Mouse (Mus musculus): ENCODE data around the gene Cfap77. TPM values are rescaled to one million over a fixed set of nuclear protein-coding genes. Genes with fewer than 3 reads are reported as not detected.

Gene Cfap77
- polyA plus RNA-seq, 1 experiment from 2014 or later, result 0.38 TPM

DNA sequence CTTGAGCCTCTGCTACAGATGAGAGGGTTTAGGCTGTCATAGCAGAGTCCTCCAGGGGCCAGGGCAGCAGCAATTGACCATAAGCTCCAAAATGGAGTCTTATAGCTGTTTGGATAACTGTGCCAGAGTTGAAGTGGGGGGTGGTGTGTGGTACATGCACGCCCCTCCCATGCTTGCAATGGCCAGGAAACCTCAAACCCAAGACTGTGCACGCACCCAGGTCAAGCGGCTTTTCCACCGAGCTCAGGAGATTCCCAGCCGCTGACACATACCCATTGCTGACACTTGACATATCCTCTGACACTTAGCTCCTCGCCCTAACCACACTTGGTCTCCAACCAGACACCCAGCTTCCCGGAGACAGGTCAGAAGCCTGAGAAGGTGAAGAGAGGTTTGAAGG is 115.9 kb downstream of the Cfap77 start:
- Histone ChIP-seq H3K36me3 (replicated peaks; ENCODE audit: control insufficient read depth, insufficient read depth, low read depth, low read length) (no peaks in the 10 kb centered on the region), H3K9ac (replicated peaks; ENCODE audit: low read length) (no peak overlapping the region), H3K27me3 (ENCODE audit: control insufficient read depth, insufficient read depth, low read length) (no peaks in the 10 kb centered on the region), H3K27ac (replicated peaks; ENCODE audit: low read depth, low read length) (no peak overlapping the region), H3K9me3 (replicated peaks; ENCODE audit: control insufficient read depth, low read length) (no peaks in the 10 kb centered on the region), H3K4me2 (ENCODE audit: low read depth, low read length) (no peak overlapping the region), H3K4me3 (ENCODE audit: low read depth, low read length) (no peak overlapping the region), H3K4me1 (ENCODE audit: control insufficient read depth, insufficient read depth, low read length) (no peaks in the 10 kb centered on the region)
- WGBS, result 80% methylated on average over 7 of the region's 7 CpGs
- ATAC-seq (replicated peaks; ENCODE audit: insufficient number of reproducible peaks, low FRiP score, low TSS enrichment, low read depth), result no peak
- no peak for DNase-seq (ENCODE audit: low spot score)

DNA sequence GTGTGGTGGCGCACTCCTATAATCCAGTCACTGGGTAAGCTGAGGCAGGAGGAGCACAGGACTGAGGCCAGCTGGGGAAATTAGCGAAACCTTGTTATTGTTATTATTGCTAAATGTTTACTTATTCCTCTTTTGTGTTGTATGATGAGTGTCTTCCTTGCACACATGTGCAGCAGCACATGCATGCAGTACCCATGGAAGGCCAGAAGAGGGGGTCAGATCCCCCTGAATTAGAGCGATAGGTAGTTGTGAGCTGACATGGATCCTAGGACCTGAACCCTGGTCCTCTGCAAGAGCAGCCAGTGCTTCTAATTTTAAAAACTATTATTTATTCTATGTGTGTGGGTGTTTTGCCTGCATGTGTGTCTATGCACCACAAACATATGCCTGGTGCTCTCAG is 124.3 kb downstream of the Cfap77 start:
- no peaks in the 10 kb centered on the region; the same call in 1 of the 2 replicates for H3K27me3 ChIP-seq (ENCODE audit: control insufficient read depth, insufficient read depth, low read length)
- H3K27ac ChIP-seq (replicated peaks; ENCODE audit: low read depth, low read length), result no peak overlapping the region
- no peaks in the 10 kb centered on the region for H3K4me1 ChIP-seq (ENCODE audit: control insufficient read depth, insufficient read depth, low read length)
- H3K36me3 ChIP-seq (replicated peaks; ENCODE audit: control insufficient read depth, insufficient read depth, low read depth, low read length), result no peaks in the 10 kb centered on the region
- H3K9me3 ChIP-seq (replicated peaks; ENCODE audit: control insufficient read depth, low read length), result no peaks in the 10 kb centered on the region
- H3K4me2 ChIP-seq (ENCODE audit: low read depth, low read length), result no peak overlapping the region
- WGBS, result 95% methylated on average over 3 of the region's 3 CpGs
- H3K9ac ChIP-seq (replicated peaks; ENCODE audit: low read length), result no peak overlapping the region
- H3K4me3 ChIP-seq (ENCODE audit: low read depth, low read length), result no peak overlapping the region
- ATAC-seq (replicated peaks; ENCODE audit: insufficient number of reproducible peaks, low FRiP score, low TSS enrichment, low read depth), result no peak
- no peak for DNase-seq (ENCODE audit: low spot score)

DNA sequence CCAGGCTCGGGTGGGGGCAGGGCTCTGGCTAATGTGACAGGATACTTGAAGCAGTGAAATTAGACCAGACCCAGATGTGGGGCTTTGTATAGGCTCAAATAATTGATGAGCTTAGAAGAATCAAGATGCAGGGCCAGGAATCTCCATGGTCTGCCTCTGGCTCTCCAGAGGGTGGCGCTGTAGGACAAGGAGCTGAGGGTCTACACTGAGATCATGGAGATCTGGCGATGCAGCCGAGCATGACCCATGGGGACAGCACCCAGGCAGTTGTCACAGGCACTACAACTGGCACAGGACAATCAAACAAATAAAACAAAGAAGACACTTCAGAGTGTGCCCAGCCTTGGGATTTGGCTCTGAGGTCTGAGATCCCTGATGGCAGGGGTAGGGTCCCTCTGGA is 131.0 kb downstream of the Cfap77 start:
- Histone ChIP-seq H3K4me3 (ENCODE audit: low read depth, low read length) (no peak overlapping the region), H3K4me1 (ENCODE audit: control insufficient read depth, insufficient read depth, low read length) (no peaks in the 10 kb centered on the region), H3K9me3 (replicated peaks; ENCODE audit: control insufficient read depth, low read length) (no peaks in the 10 kb centered on the region), H3K4me2 (ENCODE audit: low read depth, low read length) (no peak overlapping the region), H3K9ac (replicated peaks; ENCODE audit: low read length) (no peak overlapping the region), H3K36me3 (replicated peaks; ENCODE audit: control insufficient read depth, insufficient read depth, low read depth, low read length) (no peaks in the 10 kb centered on the region), H3K27ac (replicated peaks; ENCODE audit: low read depth, low read length) (no peak overlapping the region), H3K27me3 (ENCODE audit: control insufficient read depth, insufficient read depth, low read length) (peaks cover 20% of the 10 kb centered on the region)
- DNase-seq (ENCODE audit: low spot score), result peak; percentile 76
- WGBS, result 0% methylated on average over 4 of the region's 4 CpGs
- no peak for ATAC-seq (replicated peaks; ENCODE audit: insufficient number of reproducible peaks, low FRiP score, low TSS enrichment, low read depth)

DNA sequence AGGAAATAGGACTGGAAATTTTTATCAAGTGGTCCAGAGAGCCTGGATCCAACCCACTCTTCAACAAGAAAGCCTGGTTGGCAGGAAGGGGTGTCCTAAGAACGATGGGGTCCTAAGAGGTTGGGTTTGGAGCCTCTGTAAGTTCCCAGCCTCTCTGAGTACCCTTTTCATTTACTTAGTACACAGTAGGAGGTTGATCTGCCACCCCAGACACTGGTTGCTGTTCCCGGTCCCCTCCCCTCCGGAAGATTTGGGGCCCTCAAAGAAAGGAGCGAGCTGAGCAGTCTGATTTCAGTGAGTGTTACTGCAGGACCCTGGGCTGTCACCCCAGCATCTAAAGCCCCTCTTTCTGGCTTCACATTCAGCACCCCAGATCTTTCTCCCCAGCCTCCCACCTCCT is 135.9 kb downstream of the Cfap77 start:
- H3K4me3 ChIP-seq (ENCODE audit: low read depth, low read length), result no peak overlapping the region
- WGBS, result 3% methylated on average over 4 of the region's 4 CpGs
- H3K9ac ChIP-seq (replicated peaks; ENCODE audit: low read length), result no peak overlapping the region
- no peak overlapping the region for H3K27ac ChIP-seq (replicated peaks; ENCODE audit: low read depth, low read length)
- ATAC-seq (replicated peaks; ENCODE audit: insufficient number of reproducible peaks, low FRiP score, low TSS enrichment, low read depth), result no peak
- no peak overlapping the region for H3K4me2 ChIP-seq (ENCODE audit: low read depth, low read length)
- no peak for DNase-seq (ENCODE audit: low spot score)
- H3K36me3 ChIP-seq (replicated peaks; ENCODE audit: control insufficient read depth, insufficient read depth, low read depth, low read length), result no peaks in the 10 kb centered on the region
- H3K9me3 ChIP-seq (replicated peaks; ENCODE audit: control insufficient read depth, low read length), result no peaks in the 10 kb centered on the region
- H3K4me1 ChIP-seq (ENCODE audit: control insufficient read depth, insufficient read depth, low read length), result no peaks in the 10 kb centered on the region
- H3K27me3 ChIP-seq (ENCODE audit: control insufficient read depth, insufficient read depth, low read length), result peaks cover 64% of the 10 kb centered on the region

DNA sequence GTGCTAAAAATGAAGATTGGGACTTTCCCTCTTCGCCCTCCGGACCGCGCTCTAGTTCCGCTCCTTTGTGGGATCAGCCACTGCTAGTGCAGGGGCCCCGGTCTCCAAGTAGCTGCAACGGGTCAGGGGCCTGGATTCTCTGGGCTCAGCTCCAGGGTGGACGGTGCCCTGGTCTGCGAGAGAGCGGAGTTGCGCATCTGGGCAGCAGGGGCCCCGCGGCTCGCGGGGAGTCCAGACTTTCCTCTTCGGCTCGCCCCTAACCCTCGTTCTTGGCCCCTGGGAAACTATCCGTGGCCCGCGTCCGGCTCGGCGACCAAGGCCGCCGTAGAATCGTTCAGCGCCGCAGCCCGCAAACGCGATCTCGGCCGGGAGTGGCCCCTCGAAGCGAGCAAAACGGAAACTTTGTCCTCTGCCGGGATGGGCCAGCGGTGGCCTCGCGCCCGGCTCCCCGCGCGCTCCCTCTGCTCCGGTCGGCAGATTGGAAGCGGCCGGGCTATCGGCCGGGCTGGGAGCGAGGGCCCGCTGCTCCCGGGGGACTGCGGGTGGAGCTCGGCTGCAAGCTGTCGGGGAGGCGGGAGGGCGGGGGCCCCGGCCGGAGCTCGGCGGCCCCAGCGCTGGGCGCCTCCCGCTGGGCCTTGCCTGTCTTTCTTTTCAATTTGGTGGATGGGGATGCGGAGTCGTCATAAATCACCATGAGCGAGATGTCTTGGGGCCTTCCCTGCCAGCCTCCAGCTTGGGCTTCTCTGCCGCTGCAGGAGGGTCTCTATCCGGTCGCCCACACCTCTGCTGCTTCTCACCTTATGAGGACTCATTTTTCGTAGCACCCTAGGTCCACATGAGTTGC is 137.1 kb downstream of the Cfap77 start:
- no peaks in the 10 kb centered on the region for H3K9me3 ChIP-seq (replicated peaks; ENCODE audit: control insufficient read depth, low read length)
- H3K27me3 ChIP-seq (ENCODE audit: control insufficient read depth, insufficient read depth, low read length), result peaks cover 72% of the 10 kb centered on the region
- H3K36me3 ChIP-seq (replicated peaks; ENCODE audit: control insufficient read depth, insufficient read depth, low read depth, low read length), result no peaks in the 10 kb centered on the region
- H3K4me1 ChIP-seq (ENCODE audit: control insufficient read depth, insufficient read depth, low read length), result no peaks in the 10 kb centered on the region
- H3K4me2 ChIP-seq (ENCODE audit: low read depth, low read length), result no peak overlapping the region
- ATAC-seq (replicated peaks; ENCODE audit: insufficient number of reproducible peaks, low FRiP score, low TSS enrichment, low read depth), result no peak
- H3K27ac ChIP-seq (replicated peaks; ENCODE audit: low read depth, low read length), result no peak overlapping the region
- no peak overlapping the region for H3K9ac ChIP-seq (replicated peaks; ENCODE audit: low read length)
- no peak overlapping the region for H3K4me3 ChIP-seq (ENCODE audit: low read depth, low read length)
- WGBS, result under 1% methylated on average over 63 of the region's 73 CpGs
- no peak for DNase-seq (ENCODE audit: low spot score)

DNA sequence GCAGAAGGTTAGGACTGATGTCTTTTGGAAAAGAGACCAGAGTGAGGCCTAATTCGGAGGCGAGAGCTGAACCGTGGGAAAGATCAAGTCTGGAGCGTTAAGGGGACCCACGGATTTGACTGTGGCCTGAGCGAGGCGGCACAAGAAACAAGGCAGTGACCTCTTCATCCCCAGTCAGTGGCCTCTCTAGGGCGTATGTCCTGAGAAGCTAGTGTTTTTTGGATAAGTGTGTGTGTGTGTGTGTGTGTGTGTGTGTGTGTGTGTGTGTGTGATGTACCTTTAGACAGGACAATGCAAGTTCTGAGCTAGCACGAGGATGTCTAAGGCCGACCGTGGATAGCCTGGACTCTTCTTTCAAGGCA is 137.7 kb downstream of the Cfap77 start:
- Histone ChIP-seq H3K4me1 (ENCODE audit: control insufficient read depth, insufficient read depth, low read length) (no peaks in the 10 kb centered on the region), H3K4me3 (ENCODE audit: low read depth, low read length) (no peak overlapping the region), H3K27ac (replicated peaks; ENCODE audit: low read depth, low read length) (no peak overlapping the region), H3K27me3 (ENCODE audit: control insufficient read depth, insufficient read depth, low read length) (peaks cover 78% of the 10 kb centered on the region), H3K9me3 (replicated peaks; ENCODE audit: control insufficient read depth, low read length) (no peaks in the 10 kb centered on the region), H3K9ac (replicated peaks; ENCODE audit: low read length) (no peak overlapping the region), H3K4me2 (ENCODE audit: low read depth, low read length) (no peak overlapping the region), H3K36me3 (replicated peaks; ENCODE audit: control insufficient read depth, insufficient read depth, low read depth, low read length) (no peaks in the 10 kb centered on the region)
- ATAC-seq (replicated peaks; ENCODE audit: insufficient number of reproducible peaks, low FRiP score, low TSS enrichment, low read depth), result no peak
- DNase-seq (ENCODE audit: low spot score), result no peak
- WGBS, result 3% methylated on average over 11 of the region's 11 CpGs

DNA sequence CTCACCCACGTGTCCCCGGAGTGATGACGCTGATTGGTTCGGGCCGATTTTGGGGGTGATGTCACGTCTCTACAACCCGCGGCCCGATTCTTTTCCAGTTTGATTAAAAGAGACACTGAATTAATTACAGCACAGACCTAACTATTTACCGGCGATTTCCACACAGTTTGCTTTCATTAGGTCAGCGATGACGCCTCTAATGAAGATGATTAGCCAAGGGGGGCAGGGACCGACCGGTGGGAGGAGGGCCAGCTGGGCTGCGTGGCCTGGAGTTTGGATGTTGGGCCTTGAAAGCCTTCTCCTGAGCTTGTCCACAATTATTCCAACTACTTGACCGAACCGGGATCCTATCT is 138.4 kb downstream of the Cfap77 start, which contains the start of gene Barhl1:
Barhl1 (minus strand) TSS at position 156 of the 353 bp plus-strand sequence.
- DNase-seq (ENCODE audit: low spot score) (no peak), ATAC-seq (replicated peaks; ENCODE audit: insufficient number of reproducible peaks, low FRiP score, low TSS enrichment, low read depth) (no peak)
- no peaks in the 10 kb centered on the region for H3K4me1 ChIP-seq (ENCODE audit: control insufficient read depth, insufficient read depth, low read length)
- H3K27ac ChIP-seq (replicated peaks; ENCODE audit: low read depth, low read length), result no peak within 1 kb of the TSS
- H3K4me2 ChIP-seq (ENCODE audit: low read depth, low read length), result no peak within 1 kb of the TSS; the same call in 1 of the 2 replicates
- WGBS, result 1% methylated on average over 18 of the region's 18 CpGs
- H3K9ac ChIP-seq (replicated peaks; ENCODE audit: low read length), result no peak within 1 kb of the TSS
- no peak within 1 kb of the TSS for H3K4me3 ChIP-seq (ENCODE audit: low read depth, low read length)
- peaks cover 81% of the 10 kb centered on the region for H3K27me3 ChIP-seq (ENCODE audit: control insufficient read depth, insufficient read depth, low read length)
- no peaks in the 10 kb centered on the region for H3K36me3 ChIP-seq (replicated peaks; ENCODE audit: control insufficient read depth, insufficient read depth, low read depth, low read length)
- no peaks in the 10 kb centered on the region for H3K9me3 ChIP-seq (replicated peaks; ENCODE audit: control insufficient read depth, low read length)

DNA sequence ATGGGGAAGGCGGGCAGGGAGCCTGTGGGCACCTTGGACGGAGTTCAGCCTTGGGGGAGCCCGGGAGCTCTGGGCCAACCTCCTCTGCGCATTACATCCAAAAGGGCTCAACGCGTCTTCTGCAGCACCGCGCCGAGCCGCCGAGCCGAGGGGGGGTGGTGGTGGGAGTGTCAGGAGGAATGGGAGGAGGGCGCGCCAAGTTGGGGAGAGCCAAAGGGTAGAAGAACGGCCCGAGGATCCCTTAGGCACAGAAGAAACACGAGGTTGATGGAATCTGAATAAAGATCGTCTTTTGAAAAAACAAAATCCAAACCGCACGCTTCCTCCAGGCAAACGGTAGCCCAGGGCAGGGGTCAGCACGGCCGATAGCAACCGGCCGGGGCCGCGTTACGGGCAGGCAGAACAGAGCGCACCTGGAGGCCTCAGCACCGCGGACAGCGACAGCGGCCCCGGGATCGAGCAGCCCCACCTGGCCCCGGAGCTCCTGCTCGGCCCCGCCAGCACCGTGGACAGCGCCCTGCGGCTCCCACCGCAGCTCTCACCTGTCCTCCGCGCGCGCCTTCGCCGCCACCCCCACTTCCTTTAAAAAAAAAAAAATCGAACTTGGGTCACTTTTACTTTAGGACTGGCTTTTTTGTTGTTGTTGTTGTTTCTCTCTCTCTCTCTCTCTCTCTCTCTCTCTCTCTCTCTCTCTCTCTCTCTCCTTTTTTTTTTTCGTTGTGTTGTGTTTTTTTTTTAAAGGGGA is 138.9 kb downstream of the Cfap77 start:
- no peak overlapping the region for H3K9ac ChIP-seq (replicated peaks; ENCODE audit: low read length)
- H3K36me3 ChIP-seq (replicated peaks; ENCODE audit: control insufficient read depth, insufficient read depth, low read depth, low read length), result no peaks in the 10 kb centered on the region
- under 1% methylated on average over 50 of the region's 50 CpGs for WGBS
- ATAC-seq (replicated peaks; ENCODE audit: insufficient number of reproducible peaks, low FRiP score, low TSS enrichment, low read depth), result peak; percentile 75
- no peaks in the 10 kb centered on the region for H3K4me1 ChIP-seq (ENCODE audit: control insufficient read depth, insufficient read depth, low read length)
- peaks cover 83% of the 10 kb centered on the region for H3K27me3 ChIP-seq (ENCODE audit: control insufficient read depth, insufficient read depth, low read length)
- no peak overlapping the region for H3K27ac ChIP-seq (replicated peaks; ENCODE audit: low read depth, low read length)
- H3K4me2 ChIP-seq (ENCODE audit: low read depth, low read length), result no peak overlapping the region; the same call in 1 of the 2 replicates
- H3K9me3 ChIP-seq (replicated peaks; ENCODE audit: control insufficient read depth, low read length), result no peaks in the 10 kb centered on the region
- no peak overlapping the region for H3K4me3 ChIP-seq (ENCODE audit: low read depth, low read length)
- peak; percentile 86 for DNase-seq (ENCODE audit: low spot score)
